9 mouse cellular contexts compared by ENCODE assay signal in genomic region chr14:124677379-124677778, GRCm38 (mm10). TPM values are rescaled to one million over a fixed set of nuclear protein-coding genes. Genes with fewer than 3 reads are reported as not detected.
DNase-seq lines count a peak whose midpoint lies in the region; ATAC-seq lines count a peak whose summit lies in the region.
"Had no signal": no experiment of that assay in that cellular context is flagged by ENCODE, and none has a peak within 500 bp of the region (broad histone marks: within the 10 kb centered on the region; RNA-seq: fewer than 3 reads in every experiment).

No protein-coding gene starts in this region.

- peak overlapping the region; percentile 50 for H3K4me2 ChIP-seq in kidney, embryonic 14.5 days (replicated peaks; ENCODE audit: low read depth, low read length)
- H3K4me2 ChIP-seq in embryonic facial prominence, embryonic 11.5 days (ENCODE audit: low read depth, low read length), result peak overlapping the region; percentile 72

- ATAC-seq in kidney, embryonic 14.5 days (ENCODE audit: low FRiP score, low TSS enrichment), result peak; percentile 83
- peak; percentile 96 for ATAC-seq in embryonic facial prominence, embryonic 11.5 days (replicated peaks; ENCODE audit: insufficient number of reproducible peaks, low FRiP score, low TSS enrichment, low read depth)

- no peaks in the 10 kb centered on the region for H3K9me3 ChIP-seq in kidney, embryonic 14.5 days (ENCODE audit: control insufficient read depth, low read length)
- H3K9me3 ChIP-seq in embryonic facial prominence, embryonic 11.5 days (replicated peaks; ENCODE audit: control insufficient read depth, low read length), result no peaks in the 10 kb centered on the region
- H3K9me3 ChIP-seq in hindbrain, embryonic 10.5 days, result no peaks in the 10 kb centered on the region

- H3K27ac ChIP-seq in kidney, embryonic 14.5 days (ENCODE audit: low read depth, low read length), result no peak overlapping the region
- H3K27ac ChIP-seq in embryonic facial prominence, embryonic 11.5 days (replicated peaks; ENCODE audit: low read depth, low read length), result no peak overlapping the region
- peak overlapping the region; percentile 85 for H3K27ac ChIP-seq in hindbrain, embryonic 10.5 days

- no peaks in the 10 kb centered on the region for H3K36me3 ChIP-seq in kidney, embryonic 14.5 days (ENCODE audit: control insufficient read depth, insufficient read depth, low read length)
- no peaks in the 10 kb centered on the region for H3K36me3 ChIP-seq in embryonic facial prominence, embryonic 11.5 days (replicated peaks; ENCODE audit: control insufficient read depth, insufficient read depth, low read depth, low read length)
- H3K36me3 ChIP-seq in hindbrain, embryonic 10.5 days, result no peaks in the 10 kb centered on the region

- peak overlapping the region; percentile 31; the same call in 1 of the 2 replicates for H3K4me3 ChIP-seq in kidney, embryonic 14.5 days (ENCODE audit: low read length)
- peak overlapping the region; percentile 26 for H3K4me3 ChIP-seq in embryonic facial prominence, embryonic 11.5 days (ENCODE audit: low read depth, low read length)
- peak overlapping the region; percentile 58 for H3K4me3 ChIP-seq in hindbrain, embryonic 10.5 days
- H3K4me3 ChIP-seq: erythroblast, embryonic 14.5 days had no signal

- intact Hi-C loops in left cerebral cortex, postnatal 36 days (cut with DNase I), result loop anchor here (10.0 kb wide), 2 partner anchors 263 to 453 kb away; no protein-coding TSS in a partner anchor

- no peak for DNase-seq in kidney, adult 9 months
- DNase-seq in embryonic facial prominence, embryonic 11.5 days (ENCODE audit: low spot score), result peak; percentile 66
- peak; percentile 74 for DNase-seq in hindbrain, embryonic 10.5 days (ENCODE audit: low spot score)
- DNase-seq in left cerebral cortex, postnatal 36 days (ENCODE audit: low spot score in 2 of 2), result peak; percentile 77 to 82
- DNase-seq in right cerebral cortex, adult 18-20 months, result peak; percentile 86
- DNase-seq in yolk sac, embryonic 10.5 days (ENCODE audit: low spot score), result no peak
- DNase-seq in gastrocnemius, adult 18-20 months (ENCODE audit: low spot score), result no peak

- peaks cover 3% of the 10 kb centered on the region; the same call in 1 of the 2 replicates for H3K4me1 ChIP-seq in kidney, embryonic 14.5 days (ENCODE audit: control insufficient read depth, insufficient read depth, low read length)
- H3K4me1 ChIP-seq in embryonic facial prominence, embryonic 11.5 days (ENCODE audit: control insufficient read depth, insufficient read depth, low read length), result no peaks in the 10 kb centered on the region
- peaks cover 28% of the 10 kb centered on the region for H3K4me1 ChIP-seq in hindbrain, embryonic 10.5 days (replicated peaks)

- peaks cover 20% of the 10 kb centered on the region for H3K27me3 ChIP-seq in kidney, embryonic 14.5 days (ENCODE audit: control insufficient read depth, insufficient read depth, low read length)
- peaks cover 9% of the 10 kb centered on the region for H3K27me3 ChIP-seq in embryonic facial prominence, embryonic 11.5 days (ENCODE audit: control insufficient read depth, insufficient read depth, low read length)
- H3K27me3 ChIP-seq in hindbrain, embryonic 10.5 days (ENCODE audit: insufficient read depth, poor library complexity, severe bottlenecking), result peaks cover 18% of the 10 kb centered on the region

- no peak overlapping the region for H3K9ac ChIP-seq in kidney, embryonic 14.5 days (ENCODE audit: low read depth, low read length)
- peak overlapping the region; percentile 26; the same call in 1 of the 2 replicates for H3K9ac ChIP-seq in embryonic facial prominence, embryonic 11.5 days (replicated peaks; ENCODE audit: low read length)

- 4% methylated on average over 10 of the region's 10 CpGs for WGBS in kidney, embryonic 14.5 days
- 2% methylated on average over 10 of the region's 10 CpGs for WGBS in embryonic facial prominence, embryonic 11.5 days
- WGBS in hindbrain, embryonic 10.5 days, result 2% methylated on average over 10 of the region's 10 CpGs

RNA-seq across cellular contexts. Expression of gene Fgf14, which starts 0.5 kb away (rescaled TPM):
- 0.12 TPM in 1 of 2 replicates, not detected in the other for polyA plus RNA-seq in kidney, embryonic 14.5 days (2014; fragmentation: Nextera tagmentation; extraction: Ambion mirVana)
- polyA plus RNA-seq in embryonic facial prominence, embryonic 11.5 days (2014; fragmentation: Nextera tagmentation; extraction: Ambion mirVana), result 1.2 and 1.5 TPM in 2 replicates
- 4.4 and 5.1 TPM in 2 replicates for polyA plus RNA-seq in hindbrain, embryonic 10.5 days (2016; fragmentation: Nextera tagmentation; extraction: Ambion mirVana)
- 10 to 100 TPM; 53.0 to 57.3 TPM for total RNA-seq in left cerebral cortex, postnatal 36 days (2021)
- not detected for total RNA-seq in gastrocnemius, adult 18-20 months (2021)
- polyA plus RNA-seq: erythroblast, embryonic 14.5 days had no signal

Comparison
In these comparisons a context has a peak if more than half of its experiments do, and no peak if none do; other contexts are left out.
1. DNase-seq: peak in embryonic facial prominence, embryonic 11.5 days (single experiment), hindbrain, embryonic 10.5 days (single experiment), left cerebral cortex, postnatal 36 days (2 of 2) and right cerebral cortex, adult 18-20 months (single experiment); none in kidney, adult 9 months (single experiment), yolk sac, embryonic 10.5 days (single experiment) and gastrocnemius, adult 18-20 months (single experiment).
2. Peak in every context shown above with its lines, with median percentiles within 50 percentile points of each other: H3K4me3 ChIP-seq.